Mouse (Mus musculus) kidney, embryonic 16.5 days (tissue): ENCODE results near the gene Vstm4. TPM values are rescaled to one million over a fixed set of nuclear protein-coding genes. Genes with fewer than 3 reads are reported as not detected.

ENCODE experiments used
- ATAC-seq: fragments of 200-750 bp; cut with Nextera tagmentation; 2 replicates; pipeline ENCODE4 v1.8.0; 2017; ENCODE audit warnings: moderate TSS enrichment; ENCODE audit not compliant: low FRiP score, low TSS enrichment
- H3K27ac ChIP-seq: fragments of 300-500 bp; sonication (generic); 2 replicates; pipeline ENCODE4 v1.5.1; 2014; ENCODE audit warnings: low read length
- H3K27me3 ChIP-seq: fragments of 300-500 bp; sonication (generic); 2 replicates; pipeline ENCODE4 v1.6.1; 2014; ENCODE audit warnings: low read length, control low read depth, mixed read lengths; ENCODE audit not compliant: insufficient read depth
- H3K36me3 ChIP-seq: fragments of 300-500 bp; sonication (generic); 2 replicates; pipeline ENCODE4 v1.6.1; 2014; ENCODE audit warnings: low read length, control low read depth, mixed read lengths; ENCODE audit not compliant: insufficient read depth
- H3K4me1 ChIP-seq: fragments of 300-500 bp; sonication (generic); 2 replicates; pipeline ENCODE4 v1.6.1; 2014; ENCODE audit warnings: low read length, control low read depth, mixed read lengths; ENCODE audit not compliant: insufficient read depth
- H3K4me2 ChIP-seq: fragments of 300-500 bp; sonication (generic); replicated peaks from 2 replicates; pipeline ENCODE4 v1.6.1; 2014; ENCODE audit warnings: low read depth, low read length
- H3K4me3 ChIP-seq: fragments of 300-500 bp; sonication (generic); 2 replicates; pipeline ENCODE4 v1.5.1; 2014; ENCODE audit warnings: mild to moderate bottlenecking, low read length
- H3K9ac ChIP-seq: fragments of 300-500 bp; sonication (generic); replicated peaks from 2 replicates; pipeline ENCODE4 v1.6.1; 2014; ENCODE audit warnings: low read length
- H3K9me3 ChIP-seq: fragments of 300-500 bp; sonication (generic); 2 replicates; pipeline ENCODE4 v1.6.1; 2016; ENCODE audit warnings: low read length, control low read depth
- WGBS: fragments of 180-500 bp; shearing (Covaris S2); extraction: QIAGEN DNeasy Blood & Tissue Kit; methylation state at CpG from one replicate; pipeline ENCODE4 v1.1.7; 2014; 5-methylcytosine and 5-hydroxymethylcytosine counted together
- polyA plus RNA-seq: library from polyadenylated mRNA; unstranded; fragments of >200 nt; fragmentation: Nextera tagmentation; extraction: Ambion mirVana; gene quantifications from 2 replicates; pipeline ENCODE4 v1.2.1, GENCODE M21; 2015

Gene Vstm4
- polyA plus RNA-seq, 1 experiment from 2014 or later = 51.8 TPM

GRCm38 (mm10) chr14:32825426-32826032, 31.0 kb upstream of the Vstm4 start:
- Histone ChIP-seq H3K9ac (no peak overlapping the region), H3K4me1 (peaks cover 41% of the 10 kb centered on the region), H3K36me3 (no peaks in the 10 kb centered on the region), H3K4me2 (peak overlapping the region; percentile 42), H3K27me3 (no peaks in the 10 kb centered on the region), H3K27ac (peak overlapping the region; percentile 54), H3K9me3 (no peaks in the 10 kb centered on the region), H3K4me3 (peak overlapping the region; percentile 18; the same call in 1 of the 2 replicates)
- 7% methylated on average over 11 of the region's 11 CpGs for WGBS
- ATAC-seq = peak; percentile 88

GRCm38 (mm10) chr14:32827165-32827564, 29.4 kb upstream of the Vstm4 start:
- Histone ChIP-seq H3K9ac (no peak overlapping the region), H3K36me3 (no peaks in the 10 kb centered on the region), H3K4me3 (no peak overlapping the region), H3K9me3 (no peaks in the 10 kb centered on the region), H3K4me1 (peaks cover 41% of the 10 kb centered on the region), H3K4me2 (no peak overlapping the region), H3K27me3 (no peaks in the 10 kb centered on the region), H3K27ac (peak overlapping the region; percentile 66)
- peak; percentile 21; the same call in 1 of the 2 replicates for ATAC-seq
- 42% methylated on average over 4 of the region's 4 CpGs for WGBS

GRCm38 (mm10) chr14:32827994-32828650, 28.4 kb upstream of the Vstm4 start:
- Histone ChIP-seq H3K4me1 (peaks cover 41% of the 10 kb centered on the region), H3K36me3 (no peaks in the 10 kb centered on the region), H3K9ac (no peak overlapping the region), H3K9me3 (no peaks in the 10 kb centered on the region), H3K4me3 (no peak overlapping the region), H3K27me3 (no peaks in the 10 kb centered on the region), H3K4me2 (no peak overlapping the region), H3K27ac (peak overlapping the region; percentile 66)
- ATAC-seq = no peak
- 49% methylated on average over 6 of the region's 6 CpGs for WGBS

GRCm38 (mm10) chr14:32833847-32834246, 22.7 kb upstream of the Vstm4 start, which contains the start of gene Fam170b:
Fam170b (plus strand) TSS chr14:32833962.
- H3K9ac ChIP-seq = no peak within 1 kb of the TSS
- H3K9me3 ChIP-seq = no peaks in the 10 kb centered on the region
- no peaks in the 10 kb centered on the region for H3K27me3 ChIP-seq
- H3K4me2 ChIP-seq = no peak within 1 kb of the TSS
- H3K27ac ChIP-seq = no peak within 1 kb of the TSS
- WGBS = 66% methylated on average over 8 of the region's 8 CpGs
- 0 out of 2 replicates have a peak, but pooled peaks cover under 1% of the 10 kb centered on the region for H3K4me1 ChIP-seq
- ATAC-seq = no peak
- H3K36me3 ChIP-seq = no peaks in the 10 kb centered on the region
- no peak within 1 kb of the TSS for H3K4me3 ChIP-seq

- ATAC-seq = no peak
- Histone ChIP-seq H3K9ac (no peak overlapping the region), H3K36me3 (no peaks in the 10 kb centered on the region), H3K9me3 (no peaks in the 10 kb centered on the region), H3K4me2 (no peak overlapping the region), H3K27ac (no peak overlapping the region), H3K27me3 (no peaks in the 10 kb centered on the region), H3K4me1 (no peaks in the 10 kb centered on the region), H3K4me3 (no peak overlapping the region)
- WGBS = 85% methylated on average over 14 of the region's 14 CpGs
Measured at GRCm38 (mm10) chr14:32835181-32835580, 21.4 kb upstream of the Vstm4 start.

GRCm38 (mm10) chr14:32835596-32835995, 21.0 kb upstream of the Vstm4 start:
- Histone ChIP-seq H3K4me3 (no peak overlapping the region), H3K27me3 (no peaks in the 10 kb centered on the region), H3K9ac (no peak overlapping the region), H3K4me2 (no peak overlapping the region), H3K36me3 (no peaks in the 10 kb centered on the region), H3K4me1 (no peaks in the 10 kb centered on the region), H3K9me3 (no peaks in the 10 kb centered on the region), H3K27ac (no peak overlapping the region)
- no peak for ATAC-seq
- WGBS = 91% methylated on average over 14 of the region's 14 CpGs

- ATAC-seq = no peak
- H3K4me1 ChIP-seq = no peaks in the 10 kb centered on the region
- 96% methylated on average over 11 of the region's 11 CpGs for WGBS
Measured at GRCm38 (mm10) chr14:32836191-32836590, 20.4 kb upstream of the Vstm4 start.

GRCm38 (mm10) chr14:32842052-32842451, 14.5 kb upstream of the Vstm4 start:
- Histone ChIP-seq H3K4me2 (no peak overlapping the region), H3K27ac (no peak overlapping the region), H3K9ac (no peak overlapping the region), H3K27me3 (no peaks in the 10 kb centered on the region), H3K4me1 (no peaks in the 10 kb centered on the region), H3K36me3 (no peaks in the 10 kb centered on the region), H3K4me3 (no peak overlapping the region), H3K9me3 (no peaks in the 10 kb centered on the region)
- ATAC-seq = no peak

More at GRCm38 (mm10) chr14:32836191-32836590, 20.4 kb upstream of the Vstm4 start:
- Histone ChIP-seq H3K27ac (no peak overlapping the region), H3K36me3 (no peaks in the 10 kb centered on the region), H3K9me3 (no peaks in the 10 kb centered on the region), H3K4me2 (no peak overlapping the region), H3K27me3 (no peaks in the 10 kb centered on the region), H3K4me3 (no peak overlapping the region), H3K9ac (no peak overlapping the region)

GRCm38 (mm10) chr14:32854059-32854458, 2.5 kb upstream of the Vstm4 start:
- Histone ChIP-seq H3K36me3 (no peaks in the 10 kb centered on the region), H3K27me3 (peaks cover 12% of the 10 kb centered on the region; the same call in 1 of the 2 replicates), H3K4me2 (no peak overlapping the region), H3K4me3 (no peak overlapping the region), H3K27ac (no peak overlapping the region), H3K9ac (no peak overlapping the region), H3K9me3 (no peaks in the 10 kb centered on the region), H3K4me1 (peaks cover 20% of the 10 kb centered on the region)
- ATAC-seq = no peak
- 88% methylated on average over 4 of the region's 4 CpGs for WGBS

- 30% methylated on average over 5 of the region's 5 CpGs for WGBS
- Histone ChIP-seq H3K4me1 (peaks cover 39% of the 10 kb centered on the region), H3K4me3 (peak overlapping the region; percentile 61), H3K27ac (no peak overlapping the region), H3K9ac (peak overlapping the region; percentile 74; the same call in 1 of the 2 replicates), H3K27me3 (peaks cover 12% of the 10 kb centered on the region; the same call in 1 of the 2 replicates), H3K9me3 (no peaks in the 10 kb centered on the region), H3K36me3 (no peaks in the 10 kb centered on the region), H3K4me2 (peak overlapping the region; percentile 75)
- ATAC-seq = no peak
Measured at GRCm38 (mm10) chr14:32856246-32856645, 310 bp upstream of the Vstm4 start.
